Mouse (Mus musculus) lung, postnatal 0 days (tissue): ENCODE measurements at regions not wholly inside any gene's neighbourhood (a gene's known extent, or its start where the extent isn't known, plus 50 kb on each side); places are given as distances from the start of the nearest gene placed in this dataset.
A peak's percentile ranks its signal among the peaks of the same experiment; 100 is the strongest.

ENCODE experiments used
- ATAC-seq: fragments of 200-750 bp; cut with Nextera tagmentation; 2 replicates; pipeline ENCODE4 v1.8.0; 2017; ENCODE audit warnings: moderate library complexity
- DNase-seq: peaks from one replicate; pipeline ENCODE4 v3.0.0-alpha.2; 2016; ENCODE audit warnings: low spot score
- H3K27ac ChIP-seq: fragments of 300-500 bp; sonication (generic); 2 replicates; pipeline ENCODE4 v1.5.1; 2014; ENCODE audit warnings: antibody characterized with exemption, mild to moderate bottlenecking, low read length, mixed read lengths
- H3K27me3 ChIP-seq: fragments of 300-500 bp; sonication (generic); replicated peaks from 2 replicates; pipeline ENCODE4 v1.6.1; 2014; ENCODE audit warnings: low read length, mixed read lengths; ENCODE audit not compliant: insufficient read depth
- H3K36me3 ChIP-seq: fragments of 300-500 bp; sonication (generic); 2 replicates; pipeline ENCODE4 v1.6.1; 2014; ENCODE audit warnings: low read length, mixed read lengths; ENCODE audit not compliant: insufficient read depth
- H3K4me1 ChIP-seq: fragments of 300-500 bp; sonication (generic); 2 replicates; pipeline ENCODE4 v1.6.1; 2014; ENCODE audit warnings: antibody characterized with exemption, low read depth, low read length, mixed read lengths; ENCODE audit not compliant: insufficient read depth
- H3K4me2 ChIP-seq: fragments of 300-500 bp; sonication (generic); replicated peaks from 2 replicates; pipeline ENCODE4 v1.6.1; 2014; ENCODE audit warnings: low read depth, mild to moderate bottlenecking, low read length, moderate library complexity, mixed read lengths
- H3K4me3 ChIP-seq: fragments of 300-500 bp; sonication (generic); 2 replicates; pipeline ENCODE4 v1.5.1; 2014; ENCODE audit warnings: low read depth, low read length
- H3K9ac ChIP-seq: fragments of 300-500 bp; sonication (generic); replicated peaks from 2 replicates; pipeline ENCODE4 v1.6.1; 2014; ENCODE audit warnings: low read depth, mild to moderate bottlenecking
- H3K9me3 ChIP-seq: fragments of 300-500 bp; sonication (generic); 2 replicates; pipeline ENCODE4 v1.6.1; 2016; ENCODE audit warnings: low read length, mixed read lengths
- CTCF ChIP-seq: IDR thresholded peaks from 2 replicates; pipeline ENCODE4 v1.5.1; 2016; ENCODE audit warnings: antibody characterized with exemption, mild to moderate bottlenecking
- EP300 ChIP-seq: IDR thresholded peaks from 2 replicates; pipeline ENCODE4 v1.6.1; 2016; ENCODE audit warnings: antibody characterized with exemption, mild to moderate bottlenecking, control low read depth
- WGBS: fragments of 180-500 bp; shearing (Covaris S2); extraction: QIAGEN DNeasy Blood & Tissue Kit; methylation state at CpG from one replicate; pipeline ENCODE4 v1.1.7; 2014; 5-methylcytosine and 5-hydroxymethylcytosine counted together

GRCm38 (mm10) chr14:25323542-25324484 lies 135.2 kb upstream of the Zmiz1 start:
- no peaks in the 10 kb centered on the region for H3K27me3 ChIP-seq
- no peaks in the 10 kb centered on the region for H3K4me1 ChIP-seq
- H3K4me3 ChIP-seq: no peak overlapping the region
- DNase-seq (no peak), ATAC-seq (no peak)
- no peaks in the 10 kb centered on the region for H3K36me3 ChIP-seq
- 87% methylated on average over 5 of the region's 6 CpGs for whole genome bisulfite sequencing
- no peaks in the 10 kb centered on the region for H3K9me3 ChIP-seq
- H3K4me2 ChIP-seq: no peak overlapping the region
- TF ChIP-seq CTCF: 0 out of 2 replicates have a peak, but pooled peaks have one; percentile 19
- TF ChIP-seq EP300: no peak
- no peak overlapping the region for H3K27ac ChIP-seq
- no peak overlapping the region for H3K9ac ChIP-seq

- H3K36me3 ChIP-seq: no peaks in the 10 kb centered on the region
- no peak for ATAC-seq
- no peak for DNase-seq
- WGBS: 85% methylated on average over 3 of the region's 3 CpGs
- no peak overlapping the region for H3K27ac ChIP-seq
- no peak overlapping the region for H3K4me3 ChIP-seq
- no peaks in the 10 kb centered on the region for H3K4me1 ChIP-seq
- no peak for TF ChIP-seq EP300
- TF ChIP-seq CTCF: no peak
- H3K27me3 ChIP-seq: no peaks in the 10 kb centered on the region
- H3K9ac ChIP-seq: no peak overlapping the region
- no peaks in the 10 kb centered on the region for H3K9me3 ChIP-seq
- H3K4me2 ChIP-seq: no peak overlapping the region
Measured at GRCm38 (mm10) chr14:25325887-25326286, 133.1 kb upstream of the Zmiz1 start.

GRCm38 (mm10) chr14:25328230-25328629 lies 130.8 kb upstream of the Zmiz1 start:
- no peaks in the 10 kb centered on the region for H3K27me3 ChIP-seq
- DNase-seq (no peak), ATAC-seq (no peak)
- no peaks in the 10 kb centered on the region for H3K9me3 ChIP-seq
- H3K4me3 ChIP-seq: no peak overlapping the region
- H3K4me2 ChIP-seq: no peak overlapping the region
- H3K27ac ChIP-seq: no peak overlapping the region
- TF ChIP-seq EP300 (no peak), CTCF (no peak)
- no peaks in the 10 kb centered on the region for H3K36me3 ChIP-seq
- WGBS: 84% methylated on average over 5 of the region's 5 CpGs
- no peak overlapping the region for H3K9ac ChIP-seq
- H3K4me1 ChIP-seq: no peaks in the 10 kb centered on the region

GRCm38 (mm10) chr14:25334186-25334585 lies 124.8 kb upstream of the Zmiz1 start:
- Histone ChIP-seq H3K27me3 (no peaks in the 10 kb centered on the region), H3K36me3 (no peaks in the 10 kb centered on the region), H3K4me3 (no peak overlapping the region), H3K27ac (no peak overlapping the region), H3K9me3 (no peaks in the 10 kb centered on the region), H3K4me1 (peaks cover 5% of the 10 kb centered on the region; the same call in 1 of the 2 replicates), H3K9ac (no peak overlapping the region), H3K4me2 (no peak overlapping the region)
- ATAC-seq (no peak), DNase-seq (no peak)
- no peak for TF ChIP-seq CTCF
- TF ChIP-seq EP300: no peak
- WGBS: 85% methylated on average over 2 of the region's 2 CpGs

- Histone ChIP-seq H3K27ac (no peak overlapping the region), H3K4me2 (no peak overlapping the region), H3K9me3 (no peaks in the 10 kb centered on the region), H3K4me3 (no peak overlapping the region), H3K36me3 (no peaks in the 10 kb centered on the region), H3K27me3 (no peaks in the 10 kb centered on the region), H3K4me1 (peaks cover 5% of the 10 kb centered on the region; the same call in 1 of the 2 replicates), H3K9ac (no peak overlapping the region)
- TF ChIP-seq CTCF (no peak), EP300 (no peak)
- ATAC-seq (no peak), DNase-seq (no peak)
- 95% methylated on average over 1 of the region's 1 CpGs for WGBS
Measured at GRCm38 (mm10) chr14:25336875-25337274, 122.1 kb upstream of the Zmiz1 start.

- ATAC-seq: no peak
Measured at GRCm38 (mm10) chr14:25338404-25339051, 120.5 kb upstream of the Zmiz1 start.

More at GRCm38 (mm10) chr14:25338404-25339051, 120.5 kb upstream of the Zmiz1 start:
- no peak overlapping the region for H3K27ac ChIP-seq
- no peak overlapping the region for H3K9ac ChIP-seq
- peaks cover 17% of the 10 kb centered on the region; the same call in 1 of the 2 replicates for H3K4me1 ChIP-seq
- H3K4me3 ChIP-seq: no peak overlapping the region
- 63% methylated on average over 9 of the region's 9 CpGs for WGBS
- H3K27me3 ChIP-seq: no peaks in the 10 kb centered on the region
- no peaks in the 10 kb centered on the region for H3K36me3 ChIP-seq
- no peak overlapping the region for H3K4me2 ChIP-seq
- TF ChIP-seq EP300 (no peak), CTCF (no peak)
- no peaks in the 10 kb centered on the region for H3K9me3 ChIP-seq
- peak; percentile 18 for DNase-seq
